Mouse (Mus musculus): ENCODE measurements around the gene Nfe2l3.

Nfe2l3 gene

GRCm38 (mm10) chr6:51399113-51399518 lies 33.4 kb upstream of the Nfe2l3 start:
- H3K27me3 ChIP-seq (ENCODE audit: insufficient read depth, low read length) = 0 out of 2 replicates have a peak, but pooled peaks cover 4% of the 10 kb centered on the region
- H3K4me3 ChIP-seq (replicated peaks; ENCODE audit: low read length) = peak overlapping the region; percentile 64
- no peak for TF ChIP-seq POU5F1 (IDR thresholded peaks at IDR 0.05; ENCODE audit: borderline replicate concordance, low read length)
- TF ChIP-seq CTCF (conservative IDR thresholded peaks at IDR 0.05; ENCODE audit: low read length) = no peak
- TF ChIP-seq NANOG (IDR thresholded peaks at IDR 0.05; ENCODE audit: borderline replicate concordance, low read length) = no peak
- no peaks in the 10 kb centered on the region for H3K36me3 ChIP-seq (ENCODE audit: insufficient read depth, low read length)
- H3K4me1 ChIP-seq (replicated peaks; ENCODE audit: low read depth, low read length) = peaks cover 48% of the 10 kb centered on the region
- no peaks in the 10 kb centered on the region for H3K9me3 ChIP-seq (ENCODE audit: low read length)

GRCm38 (mm10) chr6:51401294-51401693 lies 31.2 kb upstream of the Nfe2l3 start:
- peaks cover 39% of the 10 kb centered on the region for H3K4me1 ChIP-seq (replicated peaks; ENCODE audit: low read depth, low read length)
- H3K9me3 ChIP-seq (ENCODE audit: low read length) = no peaks in the 10 kb centered on the region
- TF ChIP-seq NANOG (IDR thresholded peaks at IDR 0.05; ENCODE audit: borderline replicate concordance, low read length) (no peak), CTCF (conservative IDR thresholded peaks at IDR 0.05; ENCODE audit: low read length) (no peak), POU5F1 (IDR thresholded peaks at IDR 0.05; ENCODE audit: borderline replicate concordance, low read length) (no peak)
- 0 out of 2 replicates have a peak overlapping the region, but pooled peaks have one; percentile 13 for H3K4me3 ChIP-seq (replicated peaks; ENCODE audit: low read length)
- H3K27me3 ChIP-seq (ENCODE audit: insufficient read depth, low read length) = 0 out of 2 replicates have a peak, but pooled peaks cover 4% of the 10 kb centered on the region
- no peaks in the 10 kb centered on the region for H3K36me3 ChIP-seq (ENCODE audit: insufficient read depth, low read length)

- peaks cover 37% of the 10 kb centered on the region for H3K4me1 ChIP-seq (replicated peaks; ENCODE audit: low read depth, low read length)
- TF ChIP-seq NANOG (IDR thresholded peaks at IDR 0.05; ENCODE audit: borderline replicate concordance, low read length) (no peak), POU5F1 (IDR thresholded peaks at IDR 0.05; ENCODE audit: borderline replicate concordance, low read length) (no peak), CTCF (conservative IDR thresholded peaks at IDR 0.05; ENCODE audit: low read length) (no peak)
- no peaks in the 10 kb centered on the region for H3K36me3 ChIP-seq (ENCODE audit: insufficient read depth, low read length)
- H3K27me3 ChIP-seq (ENCODE audit: insufficient read depth, low read length) = 0 out of 2 replicates have a peak, but pooled peaks cover 4% of the 10 kb centered on the region
- no peaks in the 10 kb centered on the region for H3K9me3 ChIP-seq (ENCODE audit: low read length)
- H3K4me3 ChIP-seq (replicated peaks; ENCODE audit: low read length) = no peak overlapping the region
Observed at GRCm38 (mm10) chr6:51403598-51403997, 28.9 kb upstream of the Nfe2l3 start.

GRCm38 (mm10) chr6:51404502-51404901 lies 28.0 kb upstream of the Nfe2l3 start:
- Histone ChIP-seq H3K27me3 (ENCODE audit: insufficient read depth, low read length) (0 out of 2 replicates have a peak, but pooled peaks cover 4% of the 10 kb centered on the region), H3K4me1 (replicated peaks; ENCODE audit: low read depth, low read length) (peaks cover 28% of the 10 kb centered on the region), H3K36me3 (ENCODE audit: insufficient read depth, low read length) (no peaks in the 10 kb centered on the region), H3K9me3 (ENCODE audit: low read length) (no peaks in the 10 kb centered on the region), H3K4me3 (replicated peaks; ENCODE audit: low read length) (no peak overlapping the region)
- TF ChIP-seq CTCF (conservative IDR thresholded peaks at IDR 0.05; ENCODE audit: low read length) = no peak
- TF ChIP-seq POU5F1 (IDR thresholded peaks at IDR 0.05; ENCODE audit: borderline replicate concordance, low read length) = no peak
- no peak for TF ChIP-seq NANOG (IDR thresholded peaks at IDR 0.05; ENCODE audit: borderline replicate concordance, low read length)

GRCm38 (mm10) chr6:51416433-51416832 lies 16.0 kb upstream of the Nfe2l3 start:
- H3K36me3 ChIP-seq (ENCODE audit: insufficient read depth, low read length) = no peaks in the 10 kb centered on the region
- peaks cover 2% of the 10 kb centered on the region; the same call in 1 of the 2 replicates for H3K27me3 ChIP-seq (ENCODE audit: insufficient read depth, low read length)
- no peaks in the 10 kb centered on the region; the same call in 1 of the 2 replicates for H3K4me1 ChIP-seq (replicated peaks; ENCODE audit: low read depth, low read length)
- H3K4me3 ChIP-seq (replicated peaks; ENCODE audit: low read length) = no peak overlapping the region
- H3K9me3 ChIP-seq (ENCODE audit: low read length) = peaks cover 15% of the 10 kb centered on the region
- TF ChIP-seq NANOG (IDR thresholded peaks at IDR 0.05; ENCODE audit: borderline replicate concordance, low read length) (no peak), CTCF (conservative IDR thresholded peaks at IDR 0.05; ENCODE audit: low read length) (no peak), POU5F1 (IDR thresholded peaks at IDR 0.05; ENCODE audit: borderline replicate concordance, low read length) (no peak)

- TF ChIP-seq POU5F1 (IDR thresholded peaks at IDR 0.05; ENCODE audit: borderline replicate concordance, low read length) (no peak), NANOG (IDR thresholded peaks at IDR 0.05; ENCODE audit: borderline replicate concordance, low read length) (no peak), CTCF (conservative IDR thresholded peaks at IDR 0.05; ENCODE audit: low read length) (no peak)
Observed at GRCm38 (mm10) chr6:51417306-51417936, 15.0 kb upstream of the Nfe2l3 start.

GRCm38 (mm10) chr6:51423466-51424122 lies 8.9 kb upstream of the Nfe2l3 start:
- no peak for TF ChIP-seq NANOG (IDR thresholded peaks at IDR 0.05; ENCODE audit: borderline replicate concordance, low read length)
- no peak for TF ChIP-seq POU5F1 (IDR thresholded peaks at IDR 0.05; ENCODE audit: borderline replicate concordance, low read length)
- TF ChIP-seq CTCF (conservative IDR thresholded peaks at IDR 0.05; ENCODE audit: low read length) = no peak
- Histone ChIP-seq H3K36me3 (ENCODE audit: insufficient read depth, low read length) (no peaks in the 10 kb centered on the region), H3K27me3 (ENCODE audit: insufficient read depth, low read length) (peaks cover 8% of the 10 kb centered on the region), H3K4me3 (replicated peaks; ENCODE audit: low read length) (no peak overlapping the region), H3K9me3 (ENCODE audit: low read length) (peaks cover 12% of the 10 kb centered on the region), H3K4me1 (replicated peaks; ENCODE audit: low read depth, low read length) (peaks cover 14% of the 10 kb centered on the region)

More at GRCm38 (mm10) chr6:51417306-51417936, 15.0 kb upstream of the Nfe2l3 start:
- H3K36me3 ChIP-seq (ENCODE audit: insufficient read depth, low read length) = no peaks in the 10 kb centered on the region
- H3K4me1 ChIP-seq (replicated peaks; ENCODE audit: low read depth, low read length) = peaks cover 2% of the 10 kb centered on the region; the same call in 1 of the 2 replicates
- H3K9me3 ChIP-seq (ENCODE audit: low read length) = peaks cover 18% of the 10 kb centered on the region
- H3K27me3 ChIP-seq (ENCODE audit: insufficient read depth, low read length) = peaks cover 5% of the 10 kb centered on the region
- H3K4me3 ChIP-seq (replicated peaks; ENCODE audit: low read length) = no peak overlapping the region

- no peak for TF ChIP-seq NANOG (IDR thresholded peaks at IDR 0.05; ENCODE audit: borderline replicate concordance, low read length)
- no peak for TF ChIP-seq CTCF (conservative IDR thresholded peaks at IDR 0.05; ENCODE audit: low read length)
- TF ChIP-seq POU5F1 (IDR thresholded peaks at IDR 0.05; ENCODE audit: borderline replicate concordance, low read length) = no peak
- H3K9me3 ChIP-seq (ENCODE audit: low read length) = peaks cover 12% of the 10 kb centered on the region
- no peak overlapping the region for H3K4me3 ChIP-seq (replicated peaks; ENCODE audit: low read length)
- H3K4me1 ChIP-seq (replicated peaks; ENCODE audit: low read depth, low read length) = peaks cover 23% of the 10 kb centered on the region
- no peaks in the 10 kb centered on the region for H3K36me3 ChIP-seq (ENCODE audit: insufficient read depth, low read length)
- peaks cover 14% of the 10 kb centered on the region for H3K27me3 ChIP-seq (ENCODE audit: insufficient read depth, low read length)
Observed at GRCm38 (mm10) chr6:51424537-51424936, 7.9 kb upstream of the Nfe2l3 start.

Measured in E14TG2a.4 (cell line).